Mouse (Mus musculus): ENCODE results near the gene Cdc42se2.

- TF ChIP-seq CTCF (conservative IDR thresholded peaks at IDR 0.05; ENCODE audit: low read length) (no peak), POU5F1 (IDR thresholded peaks at IDR 0.05; ENCODE audit: borderline replicate concordance, low read length) (no peak)
Measured at GRCm38 (mm10) chr11:54754301-54755147, 33.0 kb downstream of the Cdc42se2 start.

All from E14TG2a.4 (cell line).